Mouse (Mus musculus) adrenal gland, postnatal 25 days (tissue): ENCODE results near the gene Zfp444. TPM values are rescaled to one million over a fixed set of nuclear protein-coding genes. Genes with fewer than 3 reads are reported as not detected.
A peak's percentile ranks its signal among the peaks of the same experiment; 100 is the strongest.
"Not testable (repeated sequence)": the region's sequence is repeated elsewhere in the genome, so short reads cannot be mapped to it uniquely, and the experiment has no call there.

Source experiments
- DNase-seq: peaks from one replicate; pipeline ENCODE4 v3.0.0; 2021; ENCODE audit warnings: mixed read lengths
- total RNA-seq: library from RNA; stranded (reverse); gene quantifications from 2 replicates; pipeline ENCODE4 v1.2.3, GENCODE M21; 2021

The Zfp444 gene
- total RNA-seq, 1 experiment from 2014 or later = 31.8 TPM

DNA sequence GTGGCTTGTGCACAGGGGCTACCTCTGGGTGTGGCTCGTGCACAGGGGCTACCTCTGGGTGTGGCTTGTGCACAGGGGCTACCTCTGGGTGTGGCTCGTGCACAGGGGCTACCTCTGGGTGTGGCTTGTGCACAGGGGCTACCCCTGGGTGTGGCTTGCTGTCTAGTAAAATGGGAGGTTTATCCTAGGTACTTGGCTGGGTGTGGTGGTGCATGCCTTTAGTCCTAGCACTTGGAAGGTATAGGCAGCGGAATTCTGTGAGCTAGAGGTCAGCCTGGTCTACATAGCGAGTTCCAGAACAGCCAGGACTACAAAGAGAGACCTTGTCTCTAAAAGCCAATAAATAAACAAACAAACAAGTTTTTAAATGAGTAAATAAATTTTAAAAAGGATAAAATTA lies 42.7 kb downstream of the Zfp444 start:
- DNase-seq = not testable (repeated sequence)

DNA sequence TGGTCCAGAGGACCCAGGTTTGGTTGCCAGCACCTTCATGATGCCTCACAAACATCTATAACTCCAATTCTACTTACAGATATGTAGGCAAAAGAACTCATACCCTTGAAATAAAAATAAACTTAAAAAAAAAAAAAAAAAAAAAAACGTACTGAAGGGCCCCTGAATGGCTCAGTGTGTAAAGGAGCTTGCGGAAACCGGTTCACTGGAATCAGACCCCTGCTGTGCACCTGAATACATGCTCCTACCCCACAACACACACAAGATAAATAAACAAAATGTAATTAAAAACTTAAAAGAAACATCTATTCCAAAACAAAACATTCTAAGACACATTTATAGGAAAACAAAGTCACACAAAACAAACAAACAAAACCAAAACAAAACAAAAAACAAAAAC lies 48.1 kb downstream of the Zfp444 start:
- DNase-seq = no peak

DNA sequence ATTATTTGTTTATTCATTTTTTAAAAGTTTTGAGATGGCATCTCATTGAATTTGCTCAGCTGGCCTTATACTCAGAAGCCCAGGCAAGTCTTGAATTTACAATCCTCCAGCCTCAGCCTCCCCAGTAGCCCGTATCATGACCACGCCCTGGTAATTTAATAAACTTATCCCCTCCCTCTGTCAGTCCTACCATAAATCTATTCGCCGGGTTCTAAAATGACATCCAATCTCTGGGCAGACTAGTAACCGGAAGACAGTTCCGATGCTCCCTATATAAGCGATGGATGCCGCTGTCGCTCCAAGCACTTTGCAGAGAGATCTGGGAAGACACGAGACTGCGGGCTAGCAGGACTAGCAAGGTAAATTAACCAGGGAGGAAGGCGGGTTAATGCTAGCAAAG lies 50.0 kb downstream of the Zfp444 start, which contains the start of gene Zscan5b:
Gene Zscan5b, plus strand, starts transcription at position 301 of the 400 bp plus-strand sequence.
- no peak for DNase-seq

DNA sequence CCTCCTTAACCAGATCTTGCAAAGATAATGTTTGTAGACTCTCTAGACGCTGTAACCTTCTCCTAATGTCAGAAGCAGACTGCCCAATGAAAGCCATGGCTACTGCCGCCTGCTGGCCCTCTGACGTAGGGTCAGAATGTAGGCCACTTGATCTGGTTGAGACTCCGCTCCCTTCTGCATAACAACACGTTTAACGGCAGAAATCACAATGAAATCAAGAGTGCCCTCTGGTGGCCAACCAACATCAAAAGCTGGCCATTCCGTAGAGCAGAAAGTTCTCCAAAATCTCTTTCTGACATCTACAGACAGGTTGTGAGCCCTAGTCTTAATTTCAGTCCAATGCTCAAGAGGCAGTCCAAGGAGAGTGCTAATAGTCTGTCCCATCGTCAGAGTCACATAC lies 56.5 kb downstream of the Zfp444 start:
- peak; percentile 3 for DNase-seq

DNA sequence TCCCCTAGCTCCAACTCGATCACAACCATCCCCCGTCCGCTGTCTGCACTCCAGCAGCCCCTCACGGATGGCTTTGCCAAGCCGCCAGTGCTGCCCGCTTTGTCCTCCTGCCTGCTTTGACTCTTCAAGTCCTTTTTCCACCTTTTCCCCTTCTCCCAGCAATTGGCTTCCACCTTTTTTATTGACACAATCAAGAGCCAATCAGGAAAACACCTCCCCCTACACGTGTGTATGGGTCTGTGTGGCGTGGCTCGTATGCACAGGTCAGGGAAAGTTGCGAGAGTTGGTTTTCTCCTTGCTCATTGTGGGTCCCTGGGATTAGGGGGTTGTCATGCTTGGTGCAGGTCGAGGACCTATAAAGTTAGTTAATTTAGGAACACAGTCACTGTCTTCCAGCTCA lies 67.8 kb downstream of the Zfp444 start:
- DNase-seq = no peak

DNA sequence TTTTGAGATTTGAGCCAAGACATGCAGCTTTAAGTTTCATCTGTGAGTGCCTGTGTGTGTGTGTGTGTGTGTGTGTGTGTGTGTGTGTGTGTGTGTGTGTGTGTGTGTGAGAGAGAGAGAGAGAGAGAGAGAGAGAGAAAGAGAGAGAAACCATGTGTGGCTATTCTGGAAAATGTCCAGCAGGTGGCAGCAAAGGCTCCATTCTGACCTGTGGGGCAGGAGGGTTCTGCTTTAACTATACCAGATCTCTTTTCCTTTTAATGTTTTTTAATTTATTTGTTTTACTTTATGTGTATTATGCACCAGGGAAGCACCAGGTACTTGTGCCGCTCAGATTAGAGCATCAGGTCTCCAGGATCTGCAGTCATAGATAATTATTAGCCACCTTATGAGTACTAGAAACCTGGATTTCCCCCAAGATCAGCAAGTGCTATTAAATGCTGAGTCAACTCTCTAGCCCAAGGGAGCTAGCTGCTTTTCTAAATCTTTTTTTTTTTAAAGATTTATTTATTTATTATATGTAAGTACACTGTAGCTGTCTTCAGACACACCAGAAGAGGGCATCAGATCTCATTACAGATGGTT lies 68.9 kb downstream of the Zfp444 start:
- peak; percentile 46 for DNase-seq

Other genes starting within 250 kb of the Zfp444 start
- not detected in 2 replicates for gene Vmn1r65, start 161.2 kb upstream of the Zfp444 start, total RNA-seq
- not detected in 2 replicates for gene Nlrp4c, start 127.1 kb upstream of the Zfp444 start, total RNA-seq
- gene Zfp787, start 16.2 kb upstream of the Zfp444 start, total RNA-seq = 51.5 and 58.0 TPM in 2 replicates
- gene Galp, start 24.9 kb downstream of the Zfp444 start, total RNA-seq = not detected in 2 replicates
- gene Zscan5b, start 50.1 kb downstream of the Zfp444 start, total RNA-seq = not detected in 2 replicates
- gene Epp13, start 80.5 kb downstream of the Zfp444 start, total RNA-seq = not detected in 2 replicates
- gene Zfp667, start 114.4 kb downstream of the Zfp444 start, total RNA-seq = 6.7 and 9.7 TPM in 2 replicates
- gene Zfp583, start 159.1 kb downstream of the Zfp444 start, total RNA-seq = 2.9 and 3.9 TPM in 2 replicates
- gene Gm3854, start 171.5 kb downstream of the Zfp444 start, total RNA-seq = 0.62 and 0.94 TPM in 2 replicates
- 3.6 and 4.7 TPM in 2 replicates for gene Zfp78, start 191.1 kb downstream of the Zfp444 start, total RNA-seq
- gene Zfp28, start 211.1 kb downstream of the Zfp444 start, total RNA-seq = 3.9 and 4.6 TPM in 2 replicates
- gene Smim17, start 226.5 kb downstream of the Zfp444 start, total RNA-seq = not detected in 2 replicates
- 0.09 TPM in 1 of 2 replicates, not detected in the other for gene Gm20715, start 238.1 kb downstream of the Zfp444 start, total RNA-seq